Mouse (Mus musculus) left cerebral cortex, postnatal 25 days (tissue): ENCODE measurements around the gene Myo1d. TPM values are rescaled to one million over a fixed set of nuclear protein-coding genes. Genes with fewer than 3 reads are reported as not detected.
A peak's percentile ranks its signal among the peaks of the same experiment; 100 is the strongest.

Source experiments
- DNase-seq, 2 experiments: peaks; one replicate each; pipeline ENCODE4 v3.0.0; 2022; ENCODE audit warnings: low spot score in 2 of 2, mixed read lengths in 1 of 2
- intact Hi-C: fragments of 180-260 bp; cut with DNase I; formaldehyde crosslinking; loops from one replicate; pipeline ENCODE4 v1.15.1; 2025
- total RNA-seq, 2 experiments: library from RNA; stranded (reverse); gene quantifications; 2 replicates each; pipeline ENCODE4 v1.2.3; 2021

Gene Myo1d
- 1 to 10 TPM; 4.7 to 6.5 TPM for total RNA-seq

- intact Hi-C loops: loop anchor here (2.0 to 5.0 kb wide), 2 partner anchors 62 to 83 kb away; no protein-coding TSS in a partner anchor
- peak; percentile 84 to 90 for DNase-seq
Observed at GRCm38 (mm10) chr11:80779527-80780344, at the start of gene Myo1d. Gene Myo1d (minus strand): TSS chr11:80780025.

GRCm38 (mm10) chr11:80821794-80822193 is 42.0 kb upstream of the Myo1d start:
- no peak for DNase-seq
- intact Hi-C loops: loop anchor here (5.0 to 10.0 kb wide), 3 partner anchors 553 to 791 kb away; no protein-coding TSS in a partner anchor

GRCm38 (mm10) chr11:80821296-80821695 is 41.5 kb upstream of the Myo1d start:
- peak in 1 of 2 experiments; percentile 62 for DNase-seq
- intact Hi-C loops: loop anchor here (5.0 to 10.0 kb wide), 3 partner anchors 554 to 791 kb away; no protein-coding TSS in a partner anchor

GRCm38 (mm10) chr11:80820085-80820484 is 40.3 kb upstream of the Myo1d start:
- intact Hi-C loops: loop anchor here (5.0 to 10.0 kb wide), 3 partner anchors 555 to 792 kb away; no protein-coding TSS in a partner anchor
- DNase-seq: no peak

GRCm38 (mm10) chr11:80818060-80818697 is 38.4 kb upstream of the Myo1d start:
- intact Hi-C loops: loop anchor here (1.0 kb wide), 1 partner anchor 122 kb away; no protein-coding TSS in a partner anchor
- DNase-seq: peak; percentile 68 to 77

- peak in 1 of 2 experiments; percentile 54 for DNase-seq
- intact Hi-C loops: no loop called here
Observed at GRCm38 (mm10) chr11:80815354-80815753, 35.5 kb upstream of the Myo1d start.

GRCm38 (mm10) chr11:80811156-80811555 is 31.3 kb upstream of the Myo1d start:
- intact Hi-C loops: no loop called here
- DNase-seq: no peak

GRCm38 (mm10) chr11:80809993-80810821 is 30.4 kb upstream of the Myo1d start, which contains the start of gene Tmem98:
Gene Tmem98 (plus strand): TSS chr11:80810175.
- intact Hi-C loops: no loop called here
- peak in 1 of 2 experiments; percentile 19 for DNase-seq

- intact Hi-C loops: no loop called here
- DNase-seq: no peak
Observed at GRCm38 (mm10) chr11:80809666-80809992, 29.8 kb upstream of the Myo1d start.

- DNase-seq: no peak
- intact Hi-C loops: no loop called here
Observed at GRCm38 (mm10) chr11:80808551-80809070, 28.8 kb upstream of the Myo1d start.

- no peak for DNase-seq
- intact Hi-C loops: no loop called here
Observed at GRCm38 (mm10) chr11:80802706-80803105, 22.9 kb upstream of the Myo1d start.

GRCm38 (mm10) chr11:80799979-80800378 is 20.2 kb upstream of the Myo1d start:
- DNase-seq: no peak
- intact Hi-C loops: no loop called here

GRCm38 (mm10) chr11:80795431-80795830 is 15.6 kb upstream of the Myo1d start:
- intact Hi-C loops: no loop called here
- no peak for DNase-seq

- DNase-seq: no peak
- intact Hi-C loops: no loop called here
Observed at GRCm38 (mm10) chr11:80794290-80794689, 14.5 kb upstream of the Myo1d start.

- intact Hi-C loops: no loop called here
- DNase-seq: no peak
Observed at GRCm38 (mm10) chr11:80793386-80793785, 13.6 kb upstream of the Myo1d start.

- intact Hi-C loops: no loop called here
- DNase-seq: no peak
Observed at GRCm38 (mm10) chr11:80791677-80792432, 12.0 kb upstream of the Myo1d start.

- no peak for DNase-seq
- intact Hi-C loops: no loop called here
Observed at GRCm38 (mm10) chr11:80790413-80790812, 10.6 kb upstream of the Myo1d start.

- DNase-seq: no peak
- intact Hi-C loops: no loop called here
Observed at GRCm38 (mm10) chr11:80789647-80790240, 9.9 kb upstream of the Myo1d start.
